Mouse (Mus musculus): ENCODE results near the gene Zfp280d. TPM values are rescaled to one million over a fixed set of nuclear protein-coding genes. Genes with fewer than 3 reads are reported as not detected.

Zfp280d gene
- polyA plus RNA-seq, 1 experiment from 2014 or later, result 51.8 TPM

DNA sequence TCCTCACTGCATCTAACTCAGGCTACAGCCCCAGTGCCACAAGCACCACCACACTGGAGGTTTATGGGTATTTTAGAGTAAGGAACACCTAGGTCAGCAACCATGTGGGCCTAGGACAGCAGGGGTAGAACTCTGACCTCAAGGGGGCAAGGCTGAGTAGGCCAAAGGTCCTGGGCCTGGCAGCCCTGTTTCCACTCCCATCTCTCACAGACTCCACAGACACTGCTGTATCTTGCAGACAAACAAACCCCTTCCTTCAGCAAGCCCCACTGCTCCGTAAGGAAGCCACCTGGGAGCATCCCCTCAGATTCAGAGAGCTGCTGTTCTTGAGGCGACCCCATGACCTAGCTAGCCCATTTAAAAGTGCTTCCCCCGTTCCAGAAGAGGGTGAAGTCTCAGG, 130.3 kb downstream of the Zfp280d start:
- Histone ChIP-seq H3K4me2 (no peak overlapping the region), H3K4me1 (peaks cover 7% of the 10 kb centered on the region), H3K27me3 (0 out of 2 replicates have a peak, but pooled peaks cover 3% of the 10 kb centered on the region), H3K36me3 (ENCODE audit: poor library complexity, severe bottlenecking) (no peaks in the 10 kb centered on the region), H3K9ac (no peak overlapping the region), H3K27ac (no peak overlapping the region), H3K9me3 (replicated peaks) (no peaks in the 10 kb centered on the region), H3K4me3 (no peak overlapping the region)
- ATAC-seq, result no peak
- 60% methylated on average over 3 of the region's 3 CpGs for WGBS

DNA sequence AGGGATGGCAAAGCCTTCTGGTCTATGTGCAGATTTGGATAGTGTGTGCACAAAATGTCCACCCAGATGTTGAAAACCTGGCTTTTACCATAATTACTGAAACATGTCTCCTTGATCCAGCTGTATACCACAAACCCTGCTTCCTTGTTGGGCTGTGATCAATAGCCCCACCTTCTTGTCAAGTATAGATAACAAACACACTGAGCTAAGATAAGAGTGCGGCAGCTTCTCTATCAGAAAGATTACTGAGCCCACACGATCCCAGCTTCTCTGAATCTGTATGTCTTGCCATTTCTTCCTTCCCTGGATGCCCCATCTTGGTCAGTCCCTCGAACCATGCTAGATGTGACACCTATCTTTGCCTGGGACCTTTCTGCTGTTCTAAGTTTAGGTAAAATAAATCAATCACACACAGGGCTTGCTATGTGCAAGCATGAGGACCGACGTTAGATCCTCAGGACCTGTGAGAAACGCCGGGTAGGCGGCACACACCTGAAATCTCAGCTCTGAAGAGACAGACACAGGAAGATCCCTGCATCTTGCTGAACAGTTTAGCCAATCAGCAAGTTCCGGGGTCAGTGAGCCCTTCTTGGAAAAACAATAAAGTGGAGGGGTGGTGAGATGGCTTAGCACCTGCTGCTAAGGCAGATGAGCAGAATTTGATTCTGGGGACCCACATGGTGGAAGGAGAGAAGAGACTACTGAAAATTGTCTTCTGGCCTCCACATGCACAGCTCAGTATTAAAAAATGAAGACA, 131.4 kb downstream of the Zfp280d start:
- Histone ChIP-seq H3K4me1 (peaks cover 4% of the 10 kb centered on the region; the same call in 1 of the 2 replicates), H3K9ac (no peak overlapping the region), H3K36me3 (ENCODE audit: poor library complexity, severe bottlenecking) (no peaks in the 10 kb centered on the region), H3K27ac (no peak overlapping the region), H3K4me3 (no peak overlapping the region), H3K27me3 (0 out of 2 replicates have a peak, but pooled peaks cover 6% of the 10 kb centered on the region), H3K9me3 (replicated peaks) (no peaks in the 10 kb centered on the region), H3K4me2 (no peak overlapping the region)
- 92% methylated on average over 9 of the region's 9 CpGs for WGBS
- ATAC-seq, result no peak

DNA sequence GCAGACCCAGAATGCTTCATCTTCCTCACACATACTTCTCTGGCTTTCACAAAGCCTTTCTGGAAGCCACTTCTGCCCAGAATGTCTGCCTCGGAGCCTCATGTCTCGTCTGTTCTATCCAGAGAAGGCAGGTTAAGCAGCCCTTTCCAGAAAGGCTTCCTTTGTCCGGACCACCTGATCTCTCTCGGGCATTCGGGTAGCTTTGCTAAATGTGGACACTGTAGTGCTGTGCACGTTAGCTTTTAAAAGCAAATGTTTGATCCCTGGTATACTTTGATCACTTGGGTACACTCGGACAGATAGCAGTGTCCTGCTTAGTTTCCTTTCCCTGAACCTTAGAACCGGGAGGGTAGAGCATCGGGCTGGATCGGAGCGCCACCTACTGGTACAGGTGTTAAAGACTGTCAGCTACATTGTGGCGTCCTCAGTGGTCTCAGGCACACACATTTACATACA, 133.5 kb downstream of the Zfp280d start:
- peak; percentile 94 for ATAC-seq

DNA sequence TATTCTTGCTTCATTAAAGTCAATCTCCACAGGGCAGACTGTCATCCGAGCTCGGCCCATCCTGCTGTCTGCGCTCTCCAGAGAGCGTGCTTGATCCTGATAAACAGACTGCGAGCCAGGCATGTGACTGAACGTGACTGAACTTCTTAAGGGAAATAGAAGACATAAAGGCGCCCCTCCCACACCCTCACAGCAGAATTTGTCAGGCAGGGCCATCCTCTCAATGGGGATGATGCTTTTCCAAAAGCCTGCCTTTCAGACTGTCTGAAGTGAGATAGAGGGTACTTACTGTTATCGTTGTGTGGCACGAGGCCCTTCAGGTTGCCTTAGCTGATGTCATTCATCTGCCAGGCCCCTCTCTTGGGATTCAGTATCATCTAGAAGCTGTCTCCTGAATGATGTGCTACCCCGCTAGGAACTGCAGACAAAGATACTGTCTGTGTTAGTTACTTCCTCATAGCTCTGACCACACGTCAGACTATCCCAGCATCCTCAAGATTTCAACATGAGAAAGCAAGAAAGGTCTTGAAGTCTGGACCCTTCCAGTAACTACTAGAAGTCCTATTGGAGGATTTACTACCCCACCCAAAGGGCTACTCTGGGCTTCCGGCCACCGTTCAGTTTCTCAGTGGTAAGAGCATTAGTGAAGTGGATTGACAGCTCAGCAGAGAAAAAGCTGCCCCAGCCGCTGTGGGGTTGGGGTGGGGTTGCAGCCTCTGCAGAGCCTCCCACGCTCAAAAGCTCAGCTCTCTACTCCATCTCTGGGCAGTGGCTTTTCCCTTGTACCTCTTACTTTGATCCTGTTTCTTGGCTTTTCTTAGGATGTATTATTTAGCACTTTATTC, 134.9 kb downstream of the Zfp280d start:
- ATAC-seq, result no peak
- H3K27ac ChIP-seq, result no peak overlapping the region
- WGBS, result 58% methylated on average over 15 of the region's 15 CpGs
- H3K36me3 ChIP-seq (ENCODE audit: poor library complexity, severe bottlenecking), result no peaks in the 10 kb centered on the region
- H3K4me2 ChIP-seq, result no peak overlapping the region
- H3K4me1 ChIP-seq, result peaks cover 4% of the 10 kb centered on the region; the same call in 1 of the 2 replicates
- H3K4me3 ChIP-seq, result no peak overlapping the region
- H3K9me3 ChIP-seq (replicated peaks), result no peaks in the 10 kb centered on the region
- 0 out of 2 replicates have a peak, but pooled peaks cover 6% of the 10 kb centered on the region for H3K27me3 ChIP-seq
- H3K9ac ChIP-seq, result no peak overlapping the region

More for the DNA sequence above, 133.5 kb downstream of the Zfp280d start:
- no peaks in the 10 kb centered on the region for H3K9me3 ChIP-seq (replicated peaks)
- H3K36me3 ChIP-seq (ENCODE audit: poor library complexity, severe bottlenecking), result no peaks in the 10 kb centered on the region
- peaks cover 4% of the 10 kb centered on the region; the same call in 1 of the 2 replicates for H3K4me1 ChIP-seq
- peak overlapping the region; percentile 56 for H3K4me2 ChIP-seq
- H3K9ac ChIP-seq, result peak overlapping the region; percentile 52
- 12% methylated on average over 12 of the region's 12 CpGs for WGBS
- no peak overlapping the region; the same call in 1 of the 2 replicates for H3K27ac ChIP-seq
- H3K4me3 ChIP-seq, result peak overlapping the region; percentile 27
- H3K27me3 ChIP-seq, result 0 out of 2 replicates have a peak, but pooled peaks cover 6% of the 10 kb centered on the region

DNA sequence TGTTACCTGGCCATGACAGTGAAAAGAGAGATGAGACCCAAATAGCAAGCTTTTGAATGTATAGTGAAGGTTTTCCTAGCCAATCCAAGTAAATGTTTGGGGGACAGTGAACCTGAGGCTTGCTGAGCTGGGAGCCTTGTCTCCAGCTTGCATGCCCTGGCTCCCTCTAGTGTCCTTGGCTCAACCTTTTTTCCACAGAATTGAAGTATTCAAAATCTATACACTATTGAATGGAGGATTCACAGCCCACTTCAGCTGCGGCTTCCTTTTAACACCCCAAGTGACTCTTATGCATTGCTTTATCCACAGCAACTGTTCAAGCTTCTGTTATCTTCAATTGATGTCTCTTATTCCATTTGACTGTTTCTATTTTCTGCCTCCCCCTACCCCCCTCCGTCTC, 137.1 kb downstream of the Zfp280d start:
- Histone ChIP-seq H3K4me3 (no peak overlapping the region), H3K9me3 (replicated peaks) (no peaks in the 10 kb centered on the region), H3K36me3 (ENCODE audit: poor library complexity, severe bottlenecking) (no peaks in the 10 kb centered on the region), H3K4me1 (peaks cover 4% of the 10 kb centered on the region; the same call in 1 of the 2 replicates), H3K27me3 (0 out of 2 replicates have a peak, but pooled peaks cover 6% of the 10 kb centered on the region), H3K4me2 (no peak overlapping the region), H3K27ac (no peak overlapping the region), H3K9ac (no peak overlapping the region)
- no peak for ATAC-seq
- 85% methylated on average over 2 of the region's 2 CpGs for WGBS

Other genes starting within 250 kb of the Zfp280d start
- gene Tcf12, start 163.0 kb upstream of the Zfp280d start, polyA plus RNA-seq (2015; fragmentation: Nextera tagmentation; extraction: Ambion mirVana), result 83.1 and 84.3 TPM in 2 replicates
- gene Mns1, start 163.2 kb downstream of the Zfp280d start, polyA plus RNA-seq (2015; fragmentation: Nextera tagmentation; extraction: Ambion mirVana), result 28.8 and 30.4 TPM in 2 replicates
- 62.0 and 65.6 TPM in 2 replicates for gene Tex9, start 217.4 kb downstream of the Zfp280d start, polyA plus RNA-seq (2015; fragmentation: Nextera tagmentation; extraction: Ambion mirVana)

All from forebrain, embryonic 13.5 days (tissue).